Comparison of ENCODE assay signal across 10 mouse cellular contexts in genomic region chr10:69535931-69536200, GRCm38 (mm10).
DNase-seq lines count a peak whose midpoint lies in the region; ATAC-seq and TF ChIP-seq lines count a peak whose summit lies in the region.
"Had no signal": no experiment of that assay in that cellular context is flagged by ENCODE, and none has a peak within 500 bp of the region (broad histone marks: within the 10 kb centered on the region; RNA-seq: fewer than 3 reads in every experiment).

No protein-coding gene starts in this region.

- TF ChIP-seq POLR2A in CH12.LX (IDR thresholded peaks at IDR 0.05; ENCODE audit: low read depth, low read length), result no peak
- no peak for TF ChIP-seq POLR2A in thymus, adult 2 months (IDR thresholded peaks at IDR 0.05; ENCODE audit: control insufficient read depth, extremely low read depth, insufficient read depth, low read length, poor library complexity)

- no peak for TF ChIP-seq EP300 in CH12.LX (IDR thresholded peaks at IDR 0.05; ENCODE audit: low read length)

- dilution Hi-C loops in CH12.LX (cut with MboI; ENCODE audit: extremely low pct_ligation_motif_present, extremely low pct_unique_long_range_greater_than_20kb, low sequenced_read_pairs), result no loop called here

- in situ Hi-C loops in CH12.LX (cut with MboI; ENCODE audit: low pct_ligation_motif_present, low pct_unique_long_range_greater_than_20kb, low sequenced_read_pairs), result loop anchor here (10.0 kb wide), 1 partner anchor 109 kb away; no protein-coding TSS in a partner anchor

- ATAC-seq in frontal cortex, adult (ENCODE audit: low TSS enrichment), result peak; percentile 11; the same call in 1 of the 2 replicates
- ATAC-seq in heart, embryonic 16.5 days (replicated peaks; ENCODE audit: extremely low read depth, insufficient read depth, low FRiP score), result no peak
- ATAC-seq in midbrain, embryonic 11.5 days (ENCODE audit: low FRiP score), result peak; percentile 65

- H3K9me3 ChIP-seq in CH12.LX (replicated peaks; ENCODE audit: low read length), result no peaks in the 10 kb centered on the region
- no peaks in the 10 kb centered on the region for H3K9me3 ChIP-seq in heart, embryonic 16.5 days (replicated peaks; ENCODE audit: control insufficient read depth, low read length)
- no peaks in the 10 kb centered on the region for H3K9me3 ChIP-seq in midbrain, embryonic 11.5 days (ENCODE audit: control insufficient read depth, low read length)

- no peaks in the 10 kb centered on the region for H3K79me2 ChIP-seq in CH12.LX (replicated peaks; ENCODE audit: control insufficient read depth, extremely low read depth, insufficient read depth, poor library complexity, severe bottlenecking)

- H3K4me3 ChIP-seq in CH12.LX (replicated peaks in 1 of 3; ENCODE audit: low read depth in 2 of 3, low read length in 2 of 3, poor library complexity in 1 of 3), result peak overlapping the region; percentile 41 to 71 (median 64)
- H3K4me3 ChIP-seq in heart, embryonic 16.5 days (ENCODE audit: low read length), result peak overlapping the region; percentile 71
- H3K4me3 ChIP-seq in midbrain, embryonic 11.5 days (ENCODE audit: low read depth, low read length), result peak overlapping the region; percentile 40
- H3K4me3 ChIP-seq in thymus, adult 2 months (ENCODE audit: control insufficient read depth, insufficient read depth, low read length), result no peak overlapping the region

- no peaks in the 10 kb centered on the region for H3K27me3 ChIP-seq in CH12.LX (replicated peaks)
- H3K27me3 ChIP-seq in heart, embryonic 16.5 days (ENCODE audit: control insufficient read depth, insufficient read depth, low read length), result no peaks in the 10 kb centered on the region
- no peaks in the 10 kb centered on the region for H3K27me3 ChIP-seq in midbrain, embryonic 11.5 days (ENCODE audit: control insufficient read depth, insufficient read depth, low read length)
- no peaks in the 10 kb centered on the region; the same call in 1 of the 2 replicates for H3K27me3 ChIP-seq in thymus, adult 2 months (ENCODE audit: control insufficient read depth, insufficient read depth, low read length)

- H3K27ac ChIP-seq in CH12.LX (ENCODE audit: insufficient read depth, low read depth), result 0 out of 2 replicates have a peak overlapping the region, but pooled peaks have one; percentile 13
- H3K27ac ChIP-seq in heart, embryonic 16.5 days (ENCODE audit: low read length), result peak overlapping the region; percentile 95
- H3K27ac ChIP-seq in midbrain, embryonic 11.5 days (ENCODE audit: low read depth, low read length), result peak overlapping the region; percentile 28; the same call in 1 of the 2 replicates
- no peak overlapping the region for H3K27ac ChIP-seq in thymus, adult 2 months (ENCODE audit: control insufficient read depth, insufficient read depth, low read length)
- H3K27ac ChIP-seq: macrophage had no signal

- no peak for TF ChIP-seq CTCF in CH12.LX (conservative IDR thresholded peaks at IDR 0.05 in 1 of 2, IDR thresholded peaks at IDR 0.05 in 1 of 2; ENCODE audit: low read depth in 2 of 2, low read length in 2 of 2)
- TF ChIP-seq CTCF in thymus, adult 2 months (IDR thresholded peaks at IDR 0.05; ENCODE audit: borderline replicate concordance, control insufficient read depth, extremely low read depth, insufficient read depth, low read length, poor library complexity), result no peak

- no peak for TF ChIP-seq RAD21 in CH12.LX (IDR thresholded peaks at IDR 0.05; ENCODE audit: low read depth, low read length)

- peaks cover 0 to 11% of the 10 kb centered on the region in 2 experiments for H3K36me3 ChIP-seq in CH12.LX (replicated peaks in 1 of 2; ENCODE audit: control insufficient read depth in 1 of 2, insufficient read depth in 1 of 2, low read length in 1 of 2)
- H3K36me3 ChIP-seq in heart, embryonic 16.5 days (ENCODE audit: control insufficient read depth, insufficient read depth), result no peaks in the 10 kb centered on the region
- no peaks in the 10 kb centered on the region for H3K36me3 ChIP-seq in midbrain, embryonic 11.5 days (ENCODE audit: control insufficient read depth, insufficient read depth, low read length)
- no peaks in the 10 kb centered on the region for H3K36me3 ChIP-seq in thymus, adult 2 months (ENCODE audit: control insufficient read depth, insufficient read depth, low read length)

- peak overlapping the region; percentile 17; the same call in 1 of the 2 replicates for H3K9ac ChIP-seq in CH12.LX (ENCODE audit: insufficient read depth, low read depth)
- peak overlapping the region; percentile 73 for H3K9ac ChIP-seq in heart, embryonic 16.5 days (ENCODE audit: low read length)
- no peak overlapping the region for H3K9ac ChIP-seq in midbrain, embryonic 11.5 days (ENCODE audit: low read length)

- H3K4me2 ChIP-seq in CH12.LX (ENCODE audit: insufficient read depth, low read depth, poor library complexity, severe bottlenecking), result peak overlapping the region; percentile 95
- H3K4me2 ChIP-seq in heart, embryonic 16.5 days (ENCODE audit: low read depth, low read length), result peak overlapping the region; percentile 72
- peak overlapping the region; percentile 36 for H3K4me2 ChIP-seq in midbrain, embryonic 11.5 days

- H3K4me1 ChIP-seq in CH12.LX (ENCODE audit: control insufficient read depth in 1 of 2, insufficient read depth in 2 of 2), result peaks cover 6 to 51% of the 10 kb centered on the region in 2 experiments
- H3K4me1 ChIP-seq in heart, embryonic 16.5 days (ENCODE audit: control insufficient read depth, insufficient read depth, low read length), result peaks cover 10% of the 10 kb centered on the region; the same call in 1 of the 2 replicates
- no peaks in the 10 kb centered on the region for H3K4me1 ChIP-seq in midbrain, embryonic 11.5 days (ENCODE audit: control insufficient read depth, insufficient read depth, low read length)
- H3K4me1 ChIP-seq in thymus, adult 2 months (replicated peaks; ENCODE audit: control insufficient read depth, insufficient read depth, low read length), result no peaks in the 10 kb centered on the region

- no peak for DNase-seq in frontal cortex, postnatal 25 days (ENCODE audit: low spot score in 2 of 2)
- DNase-seq in CH12.LX (ENCODE audit: extremely low read depth), result no peak
- no peak for DNase-seq in midbrain, embryonic 11.5 days (ENCODE audit: low spot score, missing footprints)
- DNase-seq in cerebellum, adult 9-10 months, result no peak
- no peak for DNase-seq in spleen, adult 12 weeks (ENCODE audit: low spot score)
- no peak for DNase-seq in thymus, adult 2 months
- DNase-seq: thymus, postnatal 36 days had no signal

- WGBS in heart, embryonic 16.5 days, result 28% methylated on average over 4 of the region's 4 CpGs
- WGBS in midbrain, embryonic 11.5 days, result 59% methylated on average over 4 of the region's 4 CpGs
- 81% methylated on average over 4 of the region's 4 CpGs for WGBS in thymus, adult 2 months

TF ChIP-seq in CH12.LX, 34 proteins besides CTCF, POLR2A, EP300 and RAD21:
- TF ChIP-seq POLR2AphosphoS2 (IDR thresholded peaks at IDR 0.05; ENCODE audit: low read depth, low read length) (no peak), MAZ (IDR thresholded peaks at IDR 0.05; ENCODE audit: low read depth, low read length) (no peak; the same call in 1 of the 2 replicates), CHD1 (IDR thresholded peaks at IDR 0.05; ENCODE audit: low read depth, low read length) (0 out of 2 replicates have a peak, but pooled peaks have one; percentile 20)

Comparison
In these comparisons a context has a peak if more than half of its experiments do, and no peak if none do; other contexts are left out.
1. H3K4me2 ChIP-seq: peak in every context shown above with its lines; median percentile 95 in CH12.LX; 72 in heart, embryonic 16.5 days; 36 in midbrain, embryonic 11.5 days.